Mouse (Mus musculus) CH12.LX (cell line): ENCODE measurements around the gene 1700024P04Rik. TPM values are rescaled to one million over a fixed set of nuclear protein-coding genes. Genes with fewer than 3 reads are reported as not detected.

ENCODE experiments used
- DNase-seq: peaks from one replicate; pipeline ENCODE4 v3.0.0-alpha.2; 2013; ENCODE audit errors: extremely low read depth
- H3K27ac ChIP-seq: 2 replicates; pipeline ENCODE4 v1.5.1; 2012; ENCODE audit warnings: low read depth, mild to moderate bottlenecking, control low read depth, moderate library complexity; ENCODE audit not compliant: insufficient read depth
- H3K27me3 ChIP-seq: replicated peaks from 2 replicates; pipeline ENCODE3; 2012; ENCODE audit warnings: inconsistent platforms
- H3K36me3 ChIP-seq, 2 experiments: replicated peaks in 1 of 2; 2 replicates each; pipeline versions ENCODE3 to v1.6.1; 2012; ENCODE audit warnings: inconsistent platforms in 1 of 2, low read length in 1 of 2, mild to moderate bottlenecking in 1 of 2, mixed read lengths in 1 of 2, moderate library complexity in 1 of 2; ENCODE audit not compliant: control insufficient read depth in 1 of 2, insufficient read depth in 1 of 2
- H3K4me1 ChIP-seq, 2 experiments: 2 replicates each; pipeline ENCODE4 v1.6.1; 2012; ENCODE audit warnings: inconsistent platforms in 1 of 2, moderate library complexity in 1 of 2; ENCODE audit not compliant: insufficient read depth in 2 of 2, control insufficient read depth in 1 of 2
- H3K4me2 ChIP-seq: 2 replicates; pipeline ENCODE4 v1.6.1; 2012; ENCODE audit warnings: low read depth, mild to moderate bottlenecking, control low read depth; ENCODE audit not compliant: poor library complexity, insufficient read depth, severe bottlenecking
- H3K4me3 ChIP-seq, 3 experiments: fragments of 150-350 bp in 1 of 3; sonication (generic) in 1 of 3; replicated peaks in 1 of 3; 2 replicates each; pipeline versions ENCODE3 to v1.5.1; 2011 to 2012; ENCODE audit warnings: low read depth in 2 of 3, low read length in 2 of 3, mild to moderate bottlenecking in 2 of 3, moderate library complexity in 2 of 3, control low read depth in 1 of 3, improper control_type of control experiment in 1 of 3, inconsistent platforms in 1 of 3, mixed read lengths in 1 of 3; ENCODE audit not compliant: poor library complexity in 1 of 3
- H3K79me2 ChIP-seq: replicated peaks from 2 replicates; pipeline ENCODE4 v1.6.1; 2012; ENCODE audit warnings: mild to moderate bottlenecking, moderate library complexity; ENCODE audit not compliant: control insufficient read depth, poor library complexity, insufficient read depth, severe bottlenecking; ENCODE audit errors: extremely low read depth
- H3K9ac ChIP-seq: 2 replicates; pipeline ENCODE4 v1.6.1; 2012; ENCODE audit warnings: low read depth, mild to moderate bottlenecking, control low read depth, moderate library complexity; ENCODE audit not compliant: insufficient read depth
- H3K9me3 ChIP-seq: replicated peaks from 2 replicates; pipeline ENCODE3; 2012; ENCODE audit warnings: low read length, inconsistent platforms, mixed read lengths
- BHLHE40 ChIP-seq: IDR thresholded peaks from 2 replicates; pipeline ENCODE4 v1.6.1; 2011; ENCODE audit warnings: mild to moderate bottlenecking, low read depth, low read length, improper control_type of control experiment
- CHD1 ChIP-seq: IDR thresholded peaks from 2 replicates; pipeline ENCODE4 v1.6.1; 2012; ENCODE audit warnings: low read depth, low read length, improper control_type of control experiment, inconsistent platforms
- CHD2 ChIP-seq: IDR thresholded peaks from 2 replicates; pipeline ENCODE4 v1.6.1; 2011; ENCODE audit warnings: low read length, improper control_type of control experiment
- ETS1 ChIP-seq: conservative IDR thresholded peaks from 2 replicates; pipeline ENCODE4 v1.6.1; 2012; ENCODE audit warnings: low read depth, mild to moderate bottlenecking, inconsistent platforms, low read length, improper control_type of control experiment, moderate library complexity
- GABPA ChIP-seq: IDR thresholded peaks from 2 replicates; pipeline ENCODE4 v1.6.1; 2012; ENCODE audit warnings: low read depth, low read length, improper control_type of control experiment, inconsistent platforms; ENCODE audit not compliant: insufficient replicate concordance
- HCFC1 ChIP-seq: IDR thresholded peaks from 2 replicates; pipeline ENCODE4 v1.6.1; 2012; ENCODE audit warnings: low read depth, mild to moderate bottlenecking, inconsistent platforms, low read length, improper control_type of control experiment
- IRF4 ChIP-seq: IDR thresholded peaks from 2 replicates; pipeline ENCODE4 v1.6.1; 2014; ENCODE audit warnings: low read depth, mild to moderate bottlenecking, inconsistent platforms, low read length, improper control_type of control experiment
- JUN ChIP-seq: IDR thresholded peaks from 2 replicates; pipeline ENCODE4 v1.6.1; 2011; ENCODE audit warnings: low read depth, mild to moderate bottlenecking, low read length, improper control_type of control experiment, moderate library complexity; ENCODE audit not compliant: insufficient read depth
- JUND ChIP-seq: conservative IDR thresholded peaks from 2 replicates; pipeline ENCODE4 v1.6.1; 2011; ENCODE audit warnings: low read depth, low read length, improper control_type of control experiment
- KAT2A ChIP-seq: IDR thresholded peaks from 2 replicates; pipeline ENCODE4 v1.6.1; 2012; ENCODE audit warnings: low read length, improper control_type of control experiment, inconsistent platforms; ENCODE audit not compliant: insufficient replicate concordance
- MXI1 ChIP-seq: IDR thresholded peaks from 2 replicates; pipeline ENCODE4 v1.6.1; 2011; ENCODE audit warnings: mild to moderate bottlenecking, low read depth, low read length, improper control_type of control experiment
- PAX5 ChIP-seq: IDR thresholded peaks from 2 replicates; pipeline ENCODE4 v1.6.1; 2012; ENCODE audit warnings: low read length, inconsistent platforms, mixed read lengths
- POLR2A ChIP-seq: IDR thresholded peaks from 2 replicates; pipeline ENCODE4 v1.6.1; 2011; ENCODE audit warnings: low read depth, mild to moderate bottlenecking, improper control_type of control experiment, low read length
- RAD21 ChIP-seq: IDR thresholded peaks from 2 replicates; pipeline ENCODE4 v1.6.1; 2011; ENCODE audit warnings: low read depth, mild to moderate bottlenecking, low read length, improper control_type of control experiment, moderate library complexity
- RCOR1 ChIP-seq: conservative IDR thresholded peaks from 2 replicates; pipeline ENCODE4 v1.6.1; 2012; ENCODE audit warnings: low read depth, mild to moderate bottlenecking, inconsistent platforms, low read length, improper control_type of control experiment
- SMC3 ChIP-seq: IDR thresholded peaks from 2 replicates; pipeline ENCODE4 v1.6.1; 2011; ENCODE audit warnings: low read depth, low read length, improper control_type of control experiment
- TBP ChIP-seq: conservative IDR thresholded peaks from 2 replicates; pipeline ENCODE4 v1.6.1; 2011; ENCODE audit warnings: low read depth, low read length, improper control_type of control experiment
- TCF12 ChIP-seq: IDR thresholded peaks from 2 replicates; pipeline ENCODE4 v1.6.1; 2014; ENCODE audit warnings: low read depth, mild to moderate bottlenecking, inconsistent platforms, low read length, improper control_type of control experiment
- UBTF ChIP-seq: IDR thresholded peaks from 2 replicates; pipeline ENCODE4 v1.6.1; 2012; ENCODE audit warnings: low read depth, mild to moderate bottlenecking, inconsistent platforms, low read length, improper control_type of control experiment, moderate library complexity
- USF1 ChIP-seq: IDR thresholded peaks from 2 replicates; pipeline ENCODE4 v1.6.1; 2014; ENCODE audit warnings: low read depth, mild to moderate bottlenecking, inconsistent platforms, low read length, improper control_type of control experiment
- USF2 ChIP-seq: conservative IDR thresholded peaks from 2 replicates; pipeline ENCODE4 v1.6.1; 2011; ENCODE audit warnings: low read depth, low read length, improper control_type of control experiment
- ZKSCAN1 ChIP-seq: IDR thresholded peaks from 2 replicates; pipeline ENCODE4 v1.6.1; 2012; ENCODE audit warnings: low read depth, inconsistent platforms, low read length, improper control_type of control experiment, borderline replicate concordance
- dilution Hi-C: fragments of 300-500 bp; cut with MboI; formaldehyde crosslinking; loops from 2 replicates; pipeline ENCODE4 v1.14.3; 2020; ENCODE audit warnings: low sequenced_read_pairs; ENCODE audit not compliant: extremely low pct_unique_long_range_greater_than_20kb, extremely low pct_ligation_motif_present
- in situ Hi-C: fragments of 300-500 bp; cut with MboI; formaldehyde crosslinking; loops from 3 replicates; pipeline ENCODE4 v1.14.3; 2019; ENCODE audit warnings: low sequenced_read_pairs, low pct_ligation_motif_present, low pct_unique_long_range_greater_than_20kb, mixed read lengths
- polyA plus RNA-seq: library from polyadenylated mRNA; unstranded; fragments of >175 nt; gene quantifications from 2 replicates; pipeline ENCODE4 v1.2.1, GENCODE M21; 2012; ENCODE audit warnings: low read depth; ENCODE audit not compliant: insufficient read length
- total RNA-seq, 2 experiments: library from RNA; depleted of rRNA; stranded (reverse); fragments of 300-350 nt in 1 of 2; fragments of >200 nt in 1 of 2; gene quantifications; 2 replicates each; pipeline ENCODE4 v1.2.3; 2012 to 2014

The 1700024P04Rik gene
- total RNA-seq (2012; rRNA removed) (not detected in 2 replicates), total RNA-seq (2014; rRNA removed) (not detected in 2 replicates), polyA plus RNA-seq (not detected in 2 replicates)

- H3K4me3 ChIP-seq: no peak within 1 kb of the TSS
- dilution Hi-C loops (no loop called here), in situ Hi-C loops (no loop called here)
- no peak within 1 kb of the TSS for H3K9ac ChIP-seq
- no peaks in the 10 kb centered on the region for H3K36me3 ChIP-seq
- DNase-seq: no peak
- H3K27ac ChIP-seq: no peak within 1 kb of the TSS
- no peaks in the 10 kb centered on the region for H3K4me1 ChIP-seq
- TF ChIP-seq MXI1: no peak
- TF ChIP-seq IRF4: no peak
- no peak for TF ChIP-seq TBP
- no peak for TF ChIP-seq SMC3
- no peak for TF ChIP-seq CHD2
- TF ChIP-seq ETS1: no peak
- TF ChIP-seq ZKSCAN1: no peak
- TF ChIP-seq KAT2A: no peak
- H3K4me2 ChIP-seq: no peak within 1 kb of the TSS
- H3K27me3 ChIP-seq: no peaks in the 10 kb centered on the region
- no peaks in the 10 kb centered on the region for H3K79me2 ChIP-seq
- H3K9me3 ChIP-seq: no peaks in the 10 kb centered on the region
Measured at GRCm38 (mm10) chr13:98984465-98984864, at the start of gene 1700024P04Rik. Gene 1700024P04Rik (minus strand): TSS chr13:98984565.

DNA sequence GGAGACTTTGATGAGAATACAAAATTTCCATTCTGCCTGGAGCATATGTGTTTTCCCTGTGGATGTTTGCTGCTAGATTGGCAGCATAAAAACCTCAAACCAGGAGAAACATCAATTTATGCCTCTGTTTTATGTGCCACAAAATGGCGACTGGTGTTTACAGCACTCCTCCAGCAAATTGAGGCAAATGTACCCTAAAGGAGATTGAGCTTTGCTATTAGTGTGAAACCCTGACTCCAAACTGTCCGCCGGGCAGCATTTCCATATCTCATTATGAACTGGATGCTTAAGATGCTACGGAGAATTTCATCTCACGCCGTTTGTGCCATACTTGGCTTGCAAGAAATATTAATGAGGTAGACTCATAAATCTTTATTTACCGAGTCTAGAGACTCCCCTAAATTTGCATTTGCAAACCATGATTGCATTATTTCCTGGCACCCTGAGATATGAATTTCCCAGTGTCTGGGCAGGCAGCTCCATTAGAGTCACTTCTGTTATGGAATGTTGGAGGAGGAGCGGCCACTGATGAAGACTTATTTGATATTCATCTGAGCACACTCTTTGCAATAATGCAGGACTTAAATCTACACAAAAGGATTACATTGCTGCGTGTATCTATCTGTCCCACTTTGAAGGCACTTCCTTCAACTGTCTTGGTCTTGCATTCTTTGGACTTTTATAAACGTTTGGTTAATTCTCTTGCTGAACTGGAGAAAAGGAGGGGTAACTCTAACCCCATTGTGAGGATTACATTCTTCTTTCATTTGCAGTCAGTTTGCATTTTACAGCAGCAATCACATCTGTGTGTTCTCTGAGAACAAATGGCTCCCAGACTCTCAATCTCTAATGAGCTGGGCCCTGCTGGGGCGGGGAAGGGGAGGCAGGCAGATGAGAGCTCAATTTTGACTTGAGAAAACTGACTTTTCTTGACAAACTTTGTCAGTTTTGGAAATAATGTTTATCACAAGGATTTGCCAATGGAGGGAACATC lies 47.2 kb upstream of the 1700024P04Rik start:
- TF ChIP-seq USF2: no peak
- no peak for TF ChIP-seq SMC3
- no peak for TF ChIP-seq RCOR1
- TF ChIP-seq JUND: no peak
- no peak for TF ChIP-seq GABPA
- no peak for TF ChIP-seq PAX5
- TF ChIP-seq RAD21: no peak
- TF ChIP-seq ZKSCAN1: no peak
- no peak for TF ChIP-seq JUN
- TF ChIP-seq POLR2A: no peak
- TF ChIP-seq UBTF: no peak
- TF ChIP-seq HCFC1: no peak
- TF ChIP-seq USF1: no peak
- TF ChIP-seq TCF12: no peak
- TF ChIP-seq ETS1: no peak
- TF ChIP-seq BHLHE40: no peak
- no peak for TF ChIP-seq CHD1
- DNase-seq: no peak
- no peak overlapping the region for H3K27ac ChIP-seq
- H3K4me1 ChIP-seq: peaks cover 5 to 37% of the 10 kb centered on the region in 2 experiments
- H3K4me2 ChIP-seq: no peak overlapping the region
- H3K4me3 ChIP-seq: no peak overlapping the region
- H3K9me3 ChIP-seq: peaks cover 2% of the 10 kb centered on the region
- H3K9ac ChIP-seq: no peak overlapping the region
- H3K79me2 ChIP-seq: no peaks in the 10 kb centered on the region
- in situ Hi-C loops: no loop called here
- no peaks in the 10 kb centered on the region for H3K27me3 ChIP-seq
- dilution Hi-C loops: no loop called here
- no peaks in the 10 kb centered on the region for H3K36me3 ChIP-seq
